Mouse (Mus musculus) ovary, postnatal 10 days (tissue): Measurements from ENCODE around the gene Spata31d1c.

Experiments used
- DNase-seq: peaks from one replicate; pipeline ENCODE4 v3.0.0; 2022; ENCODE audit warnings: low spot score

Gene Spata31d1c

DNA sequence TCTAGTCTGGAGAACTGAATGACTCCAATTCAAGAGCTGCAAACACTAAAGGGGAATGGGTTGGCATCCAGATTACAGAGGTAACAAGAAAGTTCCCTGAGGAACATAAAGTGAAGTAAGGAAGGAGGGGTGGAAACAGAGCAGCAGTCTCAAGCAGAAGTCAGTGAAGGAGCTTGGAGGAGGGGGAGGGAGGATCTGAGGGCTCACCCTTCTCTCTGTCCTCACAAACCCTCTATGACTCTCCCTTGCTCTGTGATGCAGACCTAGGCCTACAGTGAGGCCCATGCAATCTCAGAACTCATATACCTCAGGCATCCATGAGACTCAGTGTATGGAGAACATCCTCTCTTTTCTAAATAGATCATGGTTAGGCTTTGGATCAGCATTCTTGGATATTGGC, at the start of gene Spata31d1c:
Spata31d1c (plus strand) TSS at position 301 of the 400 bp plus-strand sequence.
- DNase-seq = no peak

DNA sequence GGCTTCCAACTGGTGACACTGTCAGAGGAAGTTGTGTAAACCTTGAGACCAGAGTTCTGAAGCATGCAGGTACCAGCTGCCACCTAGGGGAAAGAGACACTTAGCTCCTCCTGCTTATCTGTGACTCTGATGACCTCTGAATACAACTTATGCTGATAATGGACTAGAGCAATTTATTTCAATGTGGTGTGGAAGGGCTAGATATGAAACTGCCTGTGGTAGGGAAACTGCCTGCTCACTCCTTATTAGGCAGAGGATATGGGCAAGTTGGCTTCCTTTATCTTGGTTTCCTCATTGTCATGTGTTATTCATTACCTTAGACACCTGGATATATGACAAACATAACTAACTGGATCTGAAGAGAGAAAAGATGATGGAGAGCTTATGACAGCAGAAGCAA, 44.0 kb upstream of the Spata31d1c start:
- no peak for DNase-seq

DNA sequence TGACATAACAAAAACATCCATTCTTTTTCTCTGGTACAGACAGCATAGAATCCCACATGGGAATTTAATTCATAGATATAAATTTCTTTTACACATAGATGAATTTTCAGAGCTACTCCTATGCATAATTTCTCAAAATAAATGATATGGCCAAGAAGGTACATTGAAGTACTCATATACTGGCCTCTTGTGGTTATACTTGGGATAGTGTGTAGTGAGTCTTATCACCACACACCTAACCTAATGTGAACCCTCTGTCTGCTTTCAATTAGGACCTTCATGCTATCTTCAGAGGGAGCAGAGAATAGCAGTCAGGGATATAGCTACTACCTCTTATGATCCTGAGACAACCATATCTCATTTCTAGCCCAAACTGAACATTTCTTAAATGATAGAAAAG, 27.4 kb upstream of the Spata31d1c start:
- no peak for DNase-seq

DNA sequence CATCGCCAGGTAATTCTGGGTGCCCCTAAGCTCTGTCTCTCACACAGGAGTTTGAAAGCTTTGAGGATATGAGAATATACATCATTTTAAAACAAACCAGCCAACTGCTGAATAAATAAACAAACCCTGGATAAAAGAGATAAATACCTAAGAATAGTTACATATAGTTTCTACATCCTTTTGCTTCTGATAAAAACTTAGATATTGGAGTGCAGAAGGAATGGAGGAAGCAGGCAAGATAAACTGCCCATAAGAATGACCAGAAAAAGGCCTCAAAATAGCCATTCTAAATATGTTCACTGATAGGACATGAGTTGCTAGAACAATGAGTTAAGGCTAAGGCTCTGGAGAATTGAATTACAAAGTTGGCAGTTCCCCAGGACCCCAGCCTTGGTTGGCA, 26.1 kb upstream of the Spata31d1c start:
- no peak for DNase-seq

DNA sequence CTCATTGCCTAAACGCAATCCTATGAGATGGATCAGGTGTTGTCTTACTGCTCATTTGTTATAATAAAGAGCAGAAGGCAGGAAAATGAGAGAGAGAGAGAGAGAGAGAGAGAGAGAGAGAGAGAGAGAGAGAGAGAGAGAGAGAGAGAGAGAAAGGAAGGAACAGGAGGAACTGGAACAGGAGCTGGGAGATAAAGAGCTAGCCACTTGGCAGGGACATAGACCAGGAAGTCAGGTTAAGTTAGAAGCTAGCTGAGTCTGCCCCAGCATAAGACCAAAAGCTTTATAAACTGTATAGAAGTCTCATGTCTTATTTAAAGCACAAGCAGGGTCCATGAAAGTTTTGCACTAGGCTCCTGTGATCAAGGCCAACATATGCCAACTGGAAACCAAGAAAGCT, 24.9 kb upstream of the Spata31d1c start:
- no peak for DNase-seq

DNA sequence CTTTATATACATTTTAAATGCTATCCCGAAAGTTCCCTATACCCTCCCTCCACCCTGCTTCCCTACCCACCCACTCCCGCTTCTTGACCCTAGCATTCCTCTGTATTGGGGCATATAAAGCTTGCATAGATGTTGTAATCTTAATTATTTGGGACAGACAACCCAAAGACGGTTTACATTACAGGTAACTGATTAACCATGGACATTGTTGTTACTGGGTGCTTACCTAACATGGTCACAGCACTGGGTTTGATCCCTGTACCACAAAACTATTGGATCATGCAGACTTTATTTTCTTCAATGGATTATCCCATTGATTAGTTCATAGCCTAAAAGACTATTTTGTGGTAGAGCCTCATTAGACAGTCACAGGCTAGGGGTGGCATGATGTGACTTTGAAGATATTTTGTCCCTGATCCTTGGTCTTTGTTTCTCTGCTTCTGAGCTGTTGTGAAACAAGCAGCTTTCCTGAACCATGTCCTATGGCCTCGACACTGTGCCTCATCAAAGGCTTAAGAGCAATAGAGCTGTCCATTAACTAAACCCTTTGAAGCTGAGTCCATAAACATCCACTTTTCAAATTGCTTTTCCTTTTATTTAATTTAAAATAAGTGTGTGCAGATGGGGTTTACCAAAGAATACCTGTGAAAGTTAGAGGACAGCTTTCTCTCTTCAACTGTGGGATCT, 21.7 kb upstream of the Spata31d1c start:
- DNase-seq = no peak

DNA sequence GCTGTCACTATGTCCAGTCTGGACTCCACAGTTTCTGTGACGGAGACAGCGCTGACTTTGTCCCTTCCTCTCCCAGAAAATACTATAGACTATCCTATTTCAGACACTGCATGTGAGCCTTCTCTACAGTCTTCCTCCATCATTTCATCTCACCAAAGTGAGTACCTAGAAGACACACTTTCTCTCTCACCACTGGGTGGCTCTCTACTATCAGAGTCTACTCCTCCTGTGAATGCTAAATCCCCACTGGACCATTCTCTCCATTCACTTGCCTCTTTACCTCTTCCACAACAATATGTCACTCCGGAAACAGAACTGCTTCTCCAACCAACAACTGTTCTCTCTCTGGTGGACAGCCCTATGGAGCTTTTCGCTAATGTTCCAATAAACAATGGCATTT, 2.2 kb downstream of the Spata31d1c start:
- DNase-seq = no peak

DNA sequence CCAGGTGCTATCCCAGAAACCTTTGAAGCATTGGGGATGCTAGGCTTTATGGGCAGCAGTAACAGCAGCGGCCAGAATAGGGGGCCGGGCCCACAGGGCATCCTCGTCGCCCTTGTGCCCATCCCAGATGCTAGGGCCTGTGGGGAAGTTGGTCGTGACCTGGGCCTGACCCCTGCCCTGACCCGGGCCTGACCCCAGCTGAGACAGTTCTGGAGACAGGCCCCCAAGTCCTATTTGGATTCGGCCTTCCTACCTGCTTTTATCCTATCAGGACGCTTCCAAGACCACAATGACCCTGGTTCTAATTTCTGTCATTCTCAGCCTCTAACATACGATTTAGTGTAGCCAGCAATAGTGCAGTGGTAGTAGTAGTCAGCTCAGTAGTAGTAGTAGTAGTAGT, 19.8 kb downstream of the Spata31d1c start, which contains the start of gene Prss47:
Prss47 (minus strand) TSS at position 101 of the 400 bp plus-strand sequence.
- DNase-seq = no peak

DNA sequence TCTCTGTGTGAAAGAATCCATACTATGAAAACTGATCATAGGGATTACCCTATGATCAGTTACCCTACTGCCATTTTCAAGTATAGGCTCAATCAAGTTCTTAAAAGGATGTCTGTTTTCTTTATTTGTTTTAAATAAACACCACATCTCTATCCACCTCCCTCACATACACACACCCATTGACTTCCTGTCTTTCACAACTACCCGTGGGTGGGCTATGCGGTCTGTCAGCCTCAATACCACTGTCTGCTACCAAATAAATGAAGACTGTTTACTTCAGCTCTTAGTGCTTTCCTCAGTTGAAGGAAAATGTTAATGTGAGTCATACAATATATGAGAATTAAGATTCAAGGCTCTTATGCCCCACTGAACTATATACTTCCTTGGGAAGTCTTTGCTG, 37.1 kb downstream of the Spata31d1c start:
- DNase-seq = no peak
